Mouse (Mus musculus): ENCODE measurements around the gene Uckl1. TPM values are rescaled to one million over a fixed set of nuclear protein-coding genes. Genes with fewer than 3 reads are reported as not detected.

Gene Uckl1
- polyA plus RNA-seq, 1 experiment from 2014 or later: 45.6 TPM

GRCm38 (mm10) chr2:181591528-181592085, 6.9 kb upstream of the Uckl1 start, which contains the start of gene Prpf6:
Gene Prpf6, plus strand, starts transcription at chr2:181591868.
- 4% methylated on average over 5 of the region's 5 CpGs for WGBS
- no peaks in the 10 kb centered on the region for H3K9me3 ChIP-seq (replicated peaks; ENCODE audit: low read length)
- H3K27ac ChIP-seq: peak within 1 kb of the TSS; percentile 90
- H3K36me3 ChIP-seq (ENCODE audit: insufficient read depth, low read length): peaks cover 25% of the 10 kb centered on the region
- no peak for TF ChIP-seq CTCF (IDR thresholded peaks at IDR 0.05; ENCODE audit: low read depth)
- H3K4me2 ChIP-seq (ENCODE audit: low read length): peak within 1 kb of the TSS; percentile 92
- H3K4me1 ChIP-seq (replicated peaks; ENCODE audit: insufficient read depth, low read length): peaks cover 9% of the 10 kb centered on the region; the same call in 1 of the 2 replicates
- ATAC-seq (replicated peaks; ENCODE audit: low FRiP score, low read depth) (no peak), DNase-seq (ENCODE audit: low spot score) (no peak)
- peak within 1 kb of the TSS; percentile 91 for H3K4me3 ChIP-seq (replicated peaks; ENCODE audit: low read depth, low read length)
- no peaks in the 10 kb centered on the region for H3K27me3 ChIP-seq (ENCODE audit: insufficient read depth, low read length)
- peak within 1 kb of the TSS; percentile 95 for H3K9ac ChIP-seq (ENCODE audit: low read depth, low read length)

- Histone ChIP-seq H3K9me3 (replicated peaks; ENCODE audit: low read length) (no peaks in the 10 kb centered on the region), H3K4me2 (ENCODE audit: low read length) (no peak overlapping the region), H3K4me3 (replicated peaks; ENCODE audit: low read depth, low read length) (no peak overlapping the region), H3K9ac (ENCODE audit: low read depth, low read length) (no peak overlapping the region), H3K27me3 (ENCODE audit: insufficient read depth, low read length) (no peaks in the 10 kb centered on the region), H3K4me1 (replicated peaks; ENCODE audit: insufficient read depth, low read length) (peaks cover 9% of the 10 kb centered on the region; the same call in 1 of the 2 replicates), H3K27ac (no peak overlapping the region), H3K36me3 (ENCODE audit: insufficient read depth, low read length) (peaks cover 32% of the 10 kb centered on the region)
- TF ChIP-seq CTCF (IDR thresholded peaks at IDR 0.05; ENCODE audit: low read depth): no peak
- ATAC-seq (replicated peaks; ENCODE audit: low FRiP score, low read depth) (no peak), DNase-seq (ENCODE audit: low spot score) (no peak)
- 95% methylated on average over 5 of the region's 5 CpGs for whole genome bisulfite sequencing
Measured at GRCm38 (mm10) chr2:181590471-181590870, 5.8 kb upstream of the Uckl1 start.

GRCm38 (mm10) chr2:181589732-181590105, 5.0 kb upstream of the Uckl1 start:
- no peak overlapping the region for H3K4me2 ChIP-seq (ENCODE audit: low read length)
- no peak for DNase-seq (ENCODE audit: low spot score)
- WGBS: 92% methylated on average over 9 of the region's 9 CpGs

GRCm38 (mm10) chr2:181589011-181589731, 4.5 kb upstream of the Uckl1 start:
- DNase-seq (ENCODE audit: low spot score): no peak
- H3K4me2 ChIP-seq (ENCODE audit: low read length): no peak overlapping the region
- no peak for ATAC-seq (replicated peaks; ENCODE audit: low FRiP score, low read depth)
- no peak for TF ChIP-seq CTCF (IDR thresholded peaks at IDR 0.05; ENCODE audit: low read depth)
- H3K4me3 ChIP-seq (replicated peaks; ENCODE audit: low read depth, low read length): no peak overlapping the region
- no peaks in the 10 kb centered on the region for H3K27me3 ChIP-seq (ENCODE audit: insufficient read depth, low read length)
- peaks cover 9% of the 10 kb centered on the region; the same call in 1 of the 2 replicates for H3K4me1 ChIP-seq (replicated peaks; ENCODE audit: insufficient read depth, low read length)
- H3K9me3 ChIP-seq (replicated peaks; ENCODE audit: low read length): no peaks in the 10 kb centered on the region
- H3K27ac ChIP-seq: no peak overlapping the region
- peaks cover 45% of the 10 kb centered on the region for H3K36me3 ChIP-seq (ENCODE audit: insufficient read depth, low read length)
- WGBS: 92% methylated on average over 10 of the region's 10 CpGs
- no peak overlapping the region for H3K9ac ChIP-seq (ENCODE audit: low read depth, low read length)

More at GRCm38 (mm10) chr2:181589732-181590105, 5.0 kb upstream of the Uckl1 start:
- H3K4me3 ChIP-seq (replicated peaks; ENCODE audit: low read depth, low read length): no peak overlapping the region
- peaks cover 39% of the 10 kb centered on the region for H3K36me3 ChIP-seq (ENCODE audit: insufficient read depth, low read length)
- no peak overlapping the region for H3K9ac ChIP-seq (ENCODE audit: low read depth, low read length)
- no peak for TF ChIP-seq CTCF (IDR thresholded peaks at IDR 0.05; ENCODE audit: low read depth)
- no peak overlapping the region for H3K27ac ChIP-seq
- H3K4me1 ChIP-seq (replicated peaks; ENCODE audit: insufficient read depth, low read length): peaks cover 9% of the 10 kb centered on the region; the same call in 1 of the 2 replicates
- no peak for ATAC-seq (replicated peaks; ENCODE audit: low FRiP score, low read depth)
- no peaks in the 10 kb centered on the region for H3K27me3 ChIP-seq (ENCODE audit: insufficient read depth, low read length)
- H3K9me3 ChIP-seq (replicated peaks; ENCODE audit: low read length): no peaks in the 10 kb centered on the region

GRCm38 (mm10) chr2:181588229-181588780, 3.6 kb upstream of the Uckl1 start:
- Histone ChIP-seq H3K4me1 (replicated peaks; ENCODE audit: insufficient read depth, low read length) (peaks cover 9% of the 10 kb centered on the region; the same call in 1 of the 2 replicates), H3K27me3 (ENCODE audit: insufficient read depth, low read length) (no peaks in the 10 kb centered on the region), H3K4me2 (ENCODE audit: low read length) (no peak overlapping the region), H3K36me3 (ENCODE audit: insufficient read depth, low read length) (peaks cover 47% of the 10 kb centered on the region), H3K4me3 (replicated peaks; ENCODE audit: low read depth, low read length) (no peak overlapping the region), H3K9ac (ENCODE audit: low read depth, low read length) (no peak overlapping the region), H3K9me3 (replicated peaks; ENCODE audit: low read length) (no peaks in the 10 kb centered on the region), H3K27ac (no peak overlapping the region)
- ATAC-seq (replicated peaks; ENCODE audit: low FRiP score, low read depth) (no peak), DNase-seq (ENCODE audit: low spot score) (no peak)
- WGBS: 85% methylated on average over 11 of the region's 11 CpGs
- TF ChIP-seq CTCF (IDR thresholded peaks at IDR 0.05; ENCODE audit: low read depth): no peak

GRCm38 (mm10) chr2:181587796-181588195, 3.1 kb upstream of the Uckl1 start:
- no peak overlapping the region for H3K4me3 ChIP-seq (replicated peaks; ENCODE audit: low read depth, low read length)
- peaks cover 9% of the 10 kb centered on the region; the same call in 1 of the 2 replicates for H3K4me1 ChIP-seq (replicated peaks; ENCODE audit: insufficient read depth, low read length)
- TF ChIP-seq CTCF (IDR thresholded peaks at IDR 0.05; ENCODE audit: low read depth): 0 out of 2 replicates have a peak, but pooled peaks have one; percentile 30
- 74% methylated on average over 6 of the region's 6 CpGs for WGBS
- H3K4me2 ChIP-seq (ENCODE audit: low read length): no peak overlapping the region
- H3K9me3 ChIP-seq (replicated peaks; ENCODE audit: low read length): no peaks in the 10 kb centered on the region
- no peak overlapping the region for H3K27ac ChIP-seq
- DNase-seq (ENCODE audit: low spot score): no peak
- ATAC-seq (replicated peaks; ENCODE audit: low FRiP score, low read depth): no peak
- H3K27me3 ChIP-seq (ENCODE audit: insufficient read depth, low read length): no peaks in the 10 kb centered on the region
- H3K36me3 ChIP-seq (ENCODE audit: insufficient read depth, low read length): peaks cover 47% of the 10 kb centered on the region
- no peak overlapping the region for H3K9ac ChIP-seq (ENCODE audit: low read depth, low read length)

Measured in kidney, postnatal 0 days (tissue).